Mouse (Mus musculus) intestine, postnatal 0 days (tissue): ENCODE data around the gene Slc16a13. TPM values are rescaled to one million over a fixed set of nuclear protein-coding genes. Genes with fewer than 3 reads are reported as not detected.
A peak's percentile ranks its signal among the peaks of the same experiment; 100 is the strongest.

ENCODE experiments used
- ATAC-seq: fragments of 200-750 bp; cut with Nextera tagmentation; 2 replicates; pipeline ENCODE4 v1.8.0; 2017; ENCODE audit warnings: mild to moderate bottlenecking, moderate TSS enrichment, moderate library complexity
- H3K27ac ChIP-seq: fragments of 300-500 bp; sonication (generic); 2 replicates; pipeline ENCODE4 v1.5.1; 2014; ENCODE audit warnings: mild to moderate bottlenecking, low read depth, low read length, moderate library complexity
- H3K27me3 ChIP-seq: fragments of 300-500 bp; sonication (generic); replicated peaks from 2 replicates; pipeline ENCODE4 v1.6.1; 2014; ENCODE audit warnings: low read length, mixed read lengths; ENCODE audit not compliant: control insufficient read depth, insufficient read depth
- H3K36me3 ChIP-seq: fragments of 300-500 bp; sonication (generic); 2 replicates; pipeline ENCODE4 v1.6.1; 2014; ENCODE audit warnings: mild to moderate bottlenecking, moderate library complexity; ENCODE audit not compliant: control insufficient read depth, insufficient read depth
- H3K4me1 ChIP-seq: fragments of 300-500 bp; sonication (generic); replicated peaks from 2 replicates; pipeline ENCODE4 v1.6.1; 2014; ENCODE audit warnings: antibody characterized with exemption, low read length, mixed read lengths; ENCODE audit not compliant: control insufficient read depth, insufficient read depth
- H3K4me2 ChIP-seq: fragments of 300-500 bp; sonication (generic); replicated peaks from 2 replicates; pipeline ENCODE4 v1.6.1; 2014; ENCODE audit warnings: low read depth, mild to moderate bottlenecking, moderate library complexity
- H3K4me3 ChIP-seq: fragments of 300-500 bp; sonication (generic); 2 replicates; pipeline ENCODE4 v1.5.1; 2014; ENCODE audit warnings: low read depth, low read length
- H3K9ac ChIP-seq: fragments of 300-500 bp; sonication (generic); 2 replicates; pipeline ENCODE4 v1.6.1; 2014; ENCODE audit warnings: mild to moderate bottlenecking, low read depth, low read length
- H3K9me3 ChIP-seq: fragments of 300-500 bp; sonication (generic); 2 replicates; pipeline ENCODE4 v1.6.1; 2016; ENCODE audit warnings: mixed run types; ENCODE audit not compliant: control insufficient read depth
- CTCF ChIP-seq: sonication (generic); IDR thresholded peaks from 2 replicates; pipeline ENCODE4 v1.5.1; 2016; ENCODE audit warnings: low read depth, mild to moderate bottlenecking, control low read depth, antibody characterized with exemption, moderate library complexity
- WGBS: fragments of 180-500 bp; shearing (Covaris S2); extraction: QIAGEN DNeasy Blood & Tissue Kit; methylation state at CpG from one replicate; pipeline ENCODE4 v1.1.7; 2014; 5-methylcytosine and 5-hydroxymethylcytosine counted together
- polyA plus RNA-seq: library from polyadenylated mRNA; unstranded; fragments of >200 nt; fragmentation: Nextera tagmentation; extraction: Ambion mirVana; gene quantifications from 2 replicates; pipeline ENCODE4 v1.2.1, GENCODE M21; 2015

The Slc16a13 gene
- polyA plus RNA-seq, 1 experiment from 2014 or later = 9.9 TPM

DNA sequence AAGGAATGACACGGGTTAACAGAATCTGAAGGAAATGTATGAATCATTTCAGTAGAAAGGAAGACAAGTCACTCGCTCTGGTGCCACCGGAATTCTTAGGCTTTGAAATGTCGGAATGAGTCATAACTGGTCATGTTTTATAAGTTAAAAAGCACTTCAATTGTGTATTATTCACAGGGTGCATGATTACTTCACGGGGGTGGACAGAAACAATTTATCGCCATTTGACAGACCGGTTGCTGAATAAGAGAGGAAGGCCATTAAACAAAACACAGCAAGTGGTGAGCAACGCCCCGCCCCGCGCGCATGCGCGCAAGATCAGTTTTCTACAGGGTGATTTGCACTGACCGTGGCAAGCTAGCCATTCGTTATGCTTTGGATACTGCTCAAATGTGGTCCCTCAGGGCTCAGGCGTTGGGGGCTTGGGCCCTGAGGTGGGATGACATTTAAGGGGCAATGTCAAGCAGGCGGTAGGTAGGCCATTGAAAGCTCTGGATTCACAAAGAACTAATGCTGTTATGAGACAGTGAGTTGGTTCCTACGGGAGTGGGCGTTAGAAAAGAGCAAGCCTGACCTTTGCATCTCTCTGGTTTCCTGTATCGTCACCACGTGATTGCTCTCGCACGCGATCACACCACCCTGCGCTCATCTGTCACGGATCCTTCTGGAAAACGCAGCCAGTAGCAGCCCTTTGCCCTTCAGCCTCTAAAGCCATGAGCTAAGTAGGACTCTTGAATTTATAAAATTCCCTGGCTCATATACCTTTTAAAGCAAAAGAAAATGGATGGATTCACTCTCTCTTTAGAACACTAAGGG is 31.3 kb downstream of the Slc16a13 start:
- H3K4me1 ChIP-seq = no peaks in the 10 kb centered on the region
- WGBS = 84% methylated on average over 28 of the region's 28 CpGs
- no peak overlapping the region for H3K27ac ChIP-seq
- H3K9me3 ChIP-seq = no peaks in the 10 kb centered on the region
- TF ChIP-seq CTCF = no peak
- no peak for ATAC-seq
- H3K36me3 ChIP-seq = no peaks in the 10 kb centered on the region
- H3K9ac ChIP-seq = no peak overlapping the region
- no peak overlapping the region for H3K4me2 ChIP-seq
- no peaks in the 10 kb centered on the region for H3K27me3 ChIP-seq
- no peak overlapping the region for H3K4me3 ChIP-seq

DNA sequence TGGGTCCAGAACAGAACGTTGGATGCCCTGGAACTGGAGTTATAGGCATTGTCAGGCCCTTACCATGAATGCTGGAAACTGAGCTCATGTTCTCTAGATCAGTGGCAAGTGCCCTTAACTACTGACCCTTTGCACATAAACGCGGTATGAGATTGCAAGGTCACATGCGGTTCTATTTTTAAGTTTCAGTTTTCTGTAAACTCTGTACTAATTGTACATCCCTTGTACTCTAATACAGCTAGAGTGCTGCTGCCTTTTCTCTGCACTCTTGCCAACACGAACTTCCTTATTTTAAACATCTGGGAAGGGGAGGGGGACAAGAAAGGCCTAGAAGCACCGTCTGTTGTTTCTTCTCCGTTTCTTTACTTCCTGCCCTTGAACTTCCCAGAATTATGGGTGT is 35.7 kb downstream of the Slc16a13 start:
- TF ChIP-seq CTCF = no peak
- H3K9ac ChIP-seq = no peak overlapping the region

DNA sequence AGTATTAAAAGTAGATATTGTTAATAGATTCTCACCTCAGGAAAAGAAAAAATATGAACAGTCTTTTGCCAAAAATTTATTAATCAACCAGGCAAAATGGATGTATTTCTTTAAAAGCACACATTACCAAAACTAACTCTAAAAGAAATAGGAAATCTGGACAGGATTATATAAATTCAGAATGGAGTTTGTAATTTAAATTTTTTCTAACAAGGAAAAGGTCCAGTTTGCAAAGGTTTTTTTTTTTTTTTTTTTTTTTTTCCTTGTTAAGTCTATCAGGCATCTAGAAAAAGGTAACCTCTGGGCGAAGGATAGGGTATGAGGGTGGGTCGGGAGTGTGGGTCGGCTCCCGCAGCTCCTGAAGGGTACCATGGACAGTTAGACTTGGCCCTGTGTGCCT is 40.4 kb downstream of the Slc16a13 start:
- TF ChIP-seq CTCF = no peak
- no peaks in the 10 kb centered on the region for H3K9me3 ChIP-seq
- no peaks in the 10 kb centered on the region for H3K36me3 ChIP-seq
- H3K9ac ChIP-seq = no peak overlapping the region
- no peak overlapping the region for H3K4me2 ChIP-seq
- WGBS = 98% methylated on average over 4 of the region's 4 CpGs
- no peaks in the 10 kb centered on the region for H3K4me1 ChIP-seq
- ATAC-seq = no peak
- no peak overlapping the region for H3K27ac ChIP-seq
- no peaks in the 10 kb centered on the region for H3K27me3 ChIP-seq
- H3K4me3 ChIP-seq = no peak overlapping the region

More for the DNA sequence above, 35.7 kb downstream of the Slc16a13 start:
- H3K36me3 ChIP-seq = no peaks in the 10 kb centered on the region
- WGBS = 50% methylated on average over 7 of the region's 7 CpGs
- H3K4me3 ChIP-seq = no peak overlapping the region
- no peaks in the 10 kb centered on the region for H3K9me3 ChIP-seq
- no peak overlapping the region for H3K4me2 ChIP-seq
- ATAC-seq = no peak
- H3K27me3 ChIP-seq = no peaks in the 10 kb centered on the region
- no peaks in the 10 kb centered on the region for H3K4me1 ChIP-seq
- H3K27ac ChIP-seq = no peak overlapping the region

DNA sequence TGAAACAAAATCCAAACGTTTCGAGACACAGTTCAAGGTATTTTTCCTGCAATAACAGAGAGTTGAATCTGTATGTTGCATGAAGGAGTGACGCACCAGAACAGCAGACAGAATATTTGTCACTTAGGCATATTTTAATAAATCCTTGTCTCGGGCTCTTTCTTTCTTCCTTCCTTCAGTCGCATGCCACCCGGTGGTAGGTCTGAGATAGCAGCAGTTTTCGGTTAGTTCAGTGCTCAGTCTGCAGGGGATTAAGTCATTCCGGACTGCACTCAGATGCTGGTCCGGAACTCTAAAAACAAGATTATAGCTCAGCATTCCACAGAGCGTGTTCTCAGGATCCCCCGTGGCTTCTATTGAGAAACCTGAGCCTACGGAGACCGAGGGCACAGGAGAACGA is 41.5 kb downstream of the Slc16a13 start:
- Histone ChIP-seq H3K4me2 (no peak overlapping the region), H3K9me3 (no peaks in the 10 kb centered on the region), H3K9ac (no peak overlapping the region), H3K4me1 (no peaks in the 10 kb centered on the region), H3K36me3 (no peaks in the 10 kb centered on the region), H3K4me3 (no peak overlapping the region), H3K27me3 (no peaks in the 10 kb centered on the region), H3K27ac (no peak overlapping the region)
- WGBS = 36% methylated on average over 14 of the region's 14 CpGs
- TF ChIP-seq CTCF = peak; percentile 63
- ATAC-seq = no peak

DNA sequence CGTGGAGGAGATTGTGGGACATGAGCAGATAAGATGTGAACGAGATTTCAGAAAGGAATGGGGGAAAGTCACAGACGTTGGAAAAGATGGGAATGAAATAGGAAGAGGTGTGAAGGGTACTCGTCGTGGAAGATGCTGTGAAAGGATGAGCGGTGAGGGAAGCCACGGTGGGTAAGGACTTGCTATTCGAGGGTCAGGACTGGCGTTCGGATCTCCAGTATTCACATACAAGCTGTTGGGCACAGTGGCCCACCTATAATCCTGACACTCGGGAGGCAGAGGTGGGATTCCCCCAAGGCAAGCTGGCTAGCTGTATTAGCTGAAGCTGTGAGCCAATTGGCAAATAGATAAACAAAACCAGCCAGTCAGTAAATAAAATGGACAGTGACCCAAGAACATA is 42.1 kb downstream of the Slc16a13 start:
- Histone ChIP-seq H3K27ac (no peak overlapping the region), H3K9ac (no peak overlapping the region), H3K4me1 (no peaks in the 10 kb centered on the region), H3K4me2 (no peak overlapping the region), H3K36me3 (no peaks in the 10 kb centered on the region), H3K4me3 (no peak overlapping the region), H3K9me3 (no peaks in the 10 kb centered on the region), H3K27me3 (no peaks in the 10 kb centered on the region)
- WGBS = 74% methylated on average over 11 of the region's 11 CpGs
- no peak for ATAC-seq
- TF ChIP-seq CTCF = no peak

DNA sequence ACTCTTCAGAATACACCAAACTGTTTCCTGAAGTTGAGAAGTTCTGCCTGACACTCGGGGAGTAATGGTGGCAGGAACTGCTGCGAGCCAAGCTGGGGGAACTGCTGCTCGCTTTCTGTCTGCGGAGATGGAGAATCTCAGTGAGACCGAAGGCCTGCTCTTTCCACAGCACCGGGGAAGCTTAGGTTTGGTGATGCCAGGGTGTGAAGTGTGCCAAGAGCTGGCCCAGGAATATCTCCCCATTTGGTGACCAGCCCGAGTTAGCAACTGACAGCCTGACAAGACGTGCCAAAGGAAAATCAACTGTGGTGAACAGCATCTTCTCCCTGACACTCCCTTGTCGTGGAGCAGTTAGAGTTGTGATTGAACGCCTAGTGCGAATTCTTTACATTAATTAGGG is 42.6 kb downstream of the Slc16a13 start:
- no peak for ATAC-seq
- Histone ChIP-seq H3K27ac (no peak overlapping the region), H3K4me1 (no peaks in the 10 kb centered on the region), H3K36me3 (no peaks in the 10 kb centered on the region), H3K9ac (no peak overlapping the region), H3K9me3 (no peaks in the 10 kb centered on the region), H3K4me3 (no peak overlapping the region), H3K27me3 (no peaks in the 10 kb centered on the region), H3K4me2 (no peak overlapping the region)
- TF ChIP-seq CTCF = no peak
- 82% methylated on average over 11 of the region's 11 CpGs for WGBS
